9 mouse cellular contexts compared by ENCODE assay signal in the genomic region with DNA sequence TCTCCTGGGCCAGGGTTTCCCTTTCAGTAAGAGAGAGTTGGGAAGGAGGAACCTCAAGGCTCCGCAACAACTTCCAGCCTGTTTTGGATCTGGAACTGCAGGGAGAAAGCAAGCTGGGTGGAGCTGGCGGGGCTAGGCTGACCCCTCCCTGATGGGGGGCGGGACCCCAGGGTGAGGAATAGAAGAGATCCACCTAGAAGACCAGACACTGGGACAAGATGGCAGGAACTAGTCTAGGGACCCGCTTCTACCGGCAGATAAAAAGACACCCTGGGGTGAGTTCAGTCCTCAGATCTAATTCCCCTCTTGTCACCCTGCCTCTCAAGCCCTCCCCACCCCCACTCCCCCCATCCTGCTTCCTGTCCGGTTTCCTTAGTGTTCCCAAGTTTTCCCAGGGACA. TPM values are rescaled to one million over a fixed set of nuclear protein-coding genes. Genes with fewer than 3 reads are reported as not detected.
DNase-seq lines count a peak whose midpoint lies in the region; ATAC-seq and TF ChIP-seq lines count a peak whose summit lies in the region.
"Had no signal": no experiment of that assay in that cellular context is flagged by ENCODE, and none has a peak within 500 bp of the region (broad histone marks: within the 10 kb centered on the region; RNA-seq: fewer than 3 reads in every experiment).

Gene Ndufa4l2, plus strand, starts transcription at position 204 of the 400 bp plus-strand sequence.

- H3K9me3 ChIP-seq in forebrain, embryonic 10.5 days = peaks cover 9% of the 10 kb centered on the region; the same call in 1 of the 2 replicates
- no peaks in the 10 kb centered on the region for H3K9me3 ChIP-seq in liver, embryonic 14.5 days (ENCODE audit: control insufficient read depth, low read length)
- no peaks in the 10 kb centered on the region for H3K9me3 ChIP-seq in stomach, embryonic 15.5 days

- intact Hi-C loops in heart, postnatal 14 days (cut with DNase I) = no loop called here

- no peak within 1 kb of the TSS for H3K9ac ChIP-seq in liver, embryonic 14.5 days (replicated peaks)
- no peak within 1 kb of the TSS for H3K9ac ChIP-seq in stomach, embryonic 15.5 days

- peak within 1 kb of the TSS; percentile 56 for H3K4me3 ChIP-seq in forebrain, embryonic 10.5 days
- peak within 1 kb of the TSS in 1 of 2 experiments; percentile 3; a peak in 1 of 4 replicates for H3K4me3 ChIP-seq in liver, embryonic 14.5 days (ENCODE audit: insufficient read depth in 1 of 2, low read depth in 2 of 2, low read length in 2 of 2)
- peak within 1 kb of the TSS; percentile 30 for H3K4me3 ChIP-seq in stomach, embryonic 15.5 days (replicated peaks)

- H3K27me3 ChIP-seq in forebrain, embryonic 10.5 days (ENCODE audit: poor library complexity, severe bottlenecking) = peaks cover 100% of the 10 kb centered on the region
- H3K27me3 ChIP-seq in liver, embryonic 14.5 days (ENCODE audit: control insufficient read depth, insufficient read depth, low read length) = peaks cover 48% of the 10 kb centered on the region
- peaks cover 44% of the 10 kb centered on the region for H3K27me3 ChIP-seq in stomach, embryonic 15.5 days (replicated peaks)

- no peak for ATAC-seq in liver, embryonic 14.5 days (ENCODE audit: insufficient read depth)
- ATAC-seq in stomach, embryonic 15.5 days (ENCODE audit: insufficient read depth, low FRiP score, low read depth) = no peak

- peaks cover 83% of the 10 kb centered on the region for H3K4me1 ChIP-seq in forebrain, embryonic 10.5 days
- H3K4me1 ChIP-seq in liver, embryonic 14.5 days (replicated peaks; ENCODE audit: control insufficient read depth in 2 of 2, insufficient read depth in 2 of 2, low read length in 1 of 2) = peaks cover 13 to 28% of the 10 kb centered on the region in 2 experiments
- peaks cover 67% of the 10 kb centered on the region for H3K4me1 ChIP-seq in stomach, embryonic 15.5 days

- H3K36me3 ChIP-seq in forebrain, embryonic 10.5 days (replicated peaks) = peaks cover 29% of the 10 kb centered on the region
- peaks cover 26% of the 10 kb centered on the region for H3K36me3 ChIP-seq in liver, embryonic 14.5 days (replicated peaks; ENCODE audit: control insufficient read depth, insufficient read depth, low read depth)
- peaks cover 18% of the 10 kb centered on the region for H3K36me3 ChIP-seq in stomach, embryonic 15.5 days

- no peak for TF ChIP-seq CTCF in liver, embryonic 14.5 days (IDR thresholded peaks at IDR 0.05; ENCODE audit: low read depth)

- peak; percentile 54 for DNase-seq in gastrocnemius, adult 18-20 months (ENCODE audit: low spot score)
- DNase-seq in gastrocnemius, adult 8-10 months (ENCODE audit: low spot score in 2 of 2) = no peak
- peak; percentile 15 for DNase-seq in forebrain, embryonic 10.5 days (ENCODE audit: extremely low spot score, low spot score)
- peak; percentile 64 to 71 for DNase-seq in heart, postnatal 14 days
- DNase-seq in liver, embryonic 14.5 days (ENCODE audit: low read depth in 3 of 3, low spot score in 3 of 3) = no peak
- no peak for DNase-seq in spleen, adult 12 weeks (ENCODE audit: low spot score)
- no peak for DNase-seq in urinary bladder, postnatal 25 days (ENCODE audit: low spot score)

- TF ChIP-seq EP300 in liver, embryonic 14.5 days (IDR thresholded peaks at IDR 0.05; ENCODE audit: low read depth) = no peak

- peak within 1 kb of the TSS; percentile 83 for H3K27ac ChIP-seq in forebrain, embryonic 10.5 days
- H3K27ac ChIP-seq in liver, embryonic 14.5 days = no peak within 1 kb of the TSS
- peak within 1 kb of the TSS; percentile 91 for H3K27ac ChIP-seq in stomach, embryonic 15.5 days

- H3K4me2 ChIP-seq in liver, embryonic 14.5 days (ENCODE audit: low read depth) = peak within 1 kb of the TSS; percentile 71
- peak within 1 kb of the TSS; percentile 94 for H3K4me2 ChIP-seq in stomach, embryonic 15.5 days

- 3% methylated on average over 6 of the region's 6 CpGs for WGBS in forebrain, embryonic 10.5 days
- WGBS in liver, embryonic 14.5 days (ENCODE audit: insufficient replicate concordance) = 6% methylated on average over 6 of the region's 6 CpGs
- 20% methylated on average over 6 of the region's 6 CpGs for WGBS in stomach, embryonic 15.5 days

RNA-seq across cellular contexts. Expression of gene Ndufa4l2, which starts in this region (rescaled TPM):
- 10 to 100 TPM; 10.1 to 13.7 TPM for total RNA-seq in gastrocnemius, adult 18-20 months (2021)
- 10 to 100 TPM in 1 of 4 experiments, 1 to 10 TPM in 3; 4.6 to 11.1 (median 7.6) TPM for total RNA-seq in gastrocnemius, adult 8-10 months (2022)
- 2.6 and 2.9 TPM in 2 replicates for polyA plus RNA-seq in forebrain, embryonic 10.5 days (2016; fragmentation: Nextera tagmentation; extraction: Ambion mirVana)
- total RNA-seq in heart, postnatal 14 days (2021) = 10 to 100 TPM; 38.3 TPM
- 2.1 and 3.6 TPM in 2 replicates for polyA plus RNA-seq in liver, embryonic 14.5 days (2012; rRNA removed)
- 2.0 and 5.8 TPM in 2 replicates for polyA plus RNA-seq in liver, embryonic 14.5 days (2014; fragmentation: Nextera tagmentation; extraction: Ambion mirVana)
- 92.8 and 117 TPM in 2 replicates for polyA plus RNA-seq in stomach, embryonic 15.5 days (2015; fragmentation: Nextera tagmentation; extraction: Ambion mirVana)
- total RNA-seq: hematopoietic stem cell, adult 5-6 weeks had no signal

Comparison
In these comparisons a context has a peak if more than half of its experiments do, and no peak if none do; other contexts are left out.
1. RNA of gene Ndufa4l2 (polyA plus RNA-seq): 92.8 to 117 TPM in stomach, embryonic 15.5 days; 2.0 to 5.8 TPM in liver, embryonic 14.5 days and 2.6 to 2.9 TPM in forebrain, embryonic 10.5 days; every median in the first group is over 10 times any median in the second.
2. DNase-seq: peak in gastrocnemius, adult 18-20 months (single experiment), forebrain, embryonic 10.5 days (single experiment) and heart, postnatal 14 days (2 of 2); none in gastrocnemius, adult 8-10 months (0 of 2), liver, embryonic 14.5 days (0 of 3), spleen, adult 12 weeks (single experiment) and urinary bladder, postnatal 25 days (single experiment).